Mouse (Mus musculus) liver, postnatal 0 days (tissue): ENCODE measurements around the gene Btbd8.

Experiments used
- CTCF ChIP-seq: sonication (generic); IDR thresholded peaks from 2 replicates; pipeline ENCODE4 v1.5.1; 2016; ENCODE audit warnings: antibody characterized with exemption, low read depth
- EP300 ChIP-seq: IDR thresholded peaks from 2 replicates; pipeline ENCODE4 v1.6.1; 2016; ENCODE audit warnings: antibody characterized with exemption, low read depth, mild to moderate bottlenecking

DNA sequence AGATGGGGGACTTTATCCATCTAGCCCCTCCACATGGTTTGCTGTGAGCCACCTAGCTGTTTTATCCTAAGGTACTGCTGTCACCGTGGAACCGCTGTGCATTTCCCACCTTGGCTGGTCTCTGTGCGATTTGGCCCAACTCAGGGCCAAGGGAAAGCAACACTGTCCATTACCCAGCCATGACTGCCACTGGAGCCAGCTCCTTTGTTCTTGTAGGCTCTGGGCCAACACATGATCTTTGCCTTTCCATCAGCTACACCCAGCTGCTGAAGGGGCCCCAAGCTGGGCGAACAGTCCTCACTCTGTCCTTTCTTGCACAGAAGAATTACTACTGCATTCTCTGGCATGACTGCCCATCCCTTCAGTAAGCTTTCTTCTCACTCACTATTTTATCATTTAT lies 80.8 kb downstream of the Btbd8 start:
- TF ChIP-seq EP300 (no peak), CTCF (no peak)
